Mouse (Mus musculus) kidney, embryonic 16.5 days (tissue): Measurements from ENCODE around the gene Olfr220. TPM values are rescaled to one million over a fixed set of nuclear protein-coding genes. Genes with fewer than 3 reads are reported as not detected.
A peak's percentile ranks its signal among the peaks of the same experiment; 100 is the strongest.

Experiments used
- ATAC-seq: fragments of 200-750 bp; cut with Nextera tagmentation; 2 replicates; pipeline ENCODE4 v1.8.0; 2017; ENCODE audit warnings: moderate TSS enrichment; ENCODE audit not compliant: low FRiP score, low TSS enrichment
- H3K27ac ChIP-seq: fragments of 300-500 bp; sonication (generic); 2 replicates; pipeline ENCODE4 v1.5.1; 2014; ENCODE audit warnings: low read length
- H3K27me3 ChIP-seq: fragments of 300-500 bp; sonication (generic); 2 replicates; pipeline ENCODE4 v1.6.1; 2014; ENCODE audit warnings: low read length, control low read depth, mixed read lengths; ENCODE audit not compliant: insufficient read depth
- H3K36me3 ChIP-seq: fragments of 300-500 bp; sonication (generic); 2 replicates; pipeline ENCODE4 v1.6.1; 2014; ENCODE audit warnings: low read length, control low read depth, mixed read lengths; ENCODE audit not compliant: insufficient read depth
- H3K4me1 ChIP-seq: fragments of 300-500 bp; sonication (generic); 2 replicates; pipeline ENCODE4 v1.6.1; 2014; ENCODE audit warnings: low read length, control low read depth, mixed read lengths; ENCODE audit not compliant: insufficient read depth
- H3K4me2 ChIP-seq: fragments of 300-500 bp; sonication (generic); replicated peaks from 2 replicates; pipeline ENCODE4 v1.6.1; 2014; ENCODE audit warnings: low read depth, low read length
- H3K4me3 ChIP-seq: fragments of 300-500 bp; sonication (generic); 2 replicates; pipeline ENCODE4 v1.5.1; 2014; ENCODE audit warnings: mild to moderate bottlenecking, low read length
- H3K9ac ChIP-seq: fragments of 300-500 bp; sonication (generic); replicated peaks from 2 replicates; pipeline ENCODE4 v1.6.1; 2014; ENCODE audit warnings: low read length
- H3K9me3 ChIP-seq: fragments of 300-500 bp; sonication (generic); 2 replicates; pipeline ENCODE4 v1.6.1; 2016; ENCODE audit warnings: low read length, control low read depth
- WGBS: fragments of 180-500 bp; shearing (Covaris S2); extraction: QIAGEN DNeasy Blood & Tissue Kit; methylation state at CpG from one replicate; pipeline ENCODE4 v1.1.7; 2014; 5-methylcytosine and 5-hydroxymethylcytosine counted together
- polyA plus RNA-seq: library from polyadenylated mRNA; unstranded; fragments of >200 nt; fragmentation: Nextera tagmentation; extraction: Ambion mirVana; gene quantifications from 2 replicates; pipeline ENCODE4 v1.2.1, GENCODE M21; 2015

Gene Olfr220
- polyA plus RNA-seq, 1 experiment from 2014 or later = not detected

DNA sequence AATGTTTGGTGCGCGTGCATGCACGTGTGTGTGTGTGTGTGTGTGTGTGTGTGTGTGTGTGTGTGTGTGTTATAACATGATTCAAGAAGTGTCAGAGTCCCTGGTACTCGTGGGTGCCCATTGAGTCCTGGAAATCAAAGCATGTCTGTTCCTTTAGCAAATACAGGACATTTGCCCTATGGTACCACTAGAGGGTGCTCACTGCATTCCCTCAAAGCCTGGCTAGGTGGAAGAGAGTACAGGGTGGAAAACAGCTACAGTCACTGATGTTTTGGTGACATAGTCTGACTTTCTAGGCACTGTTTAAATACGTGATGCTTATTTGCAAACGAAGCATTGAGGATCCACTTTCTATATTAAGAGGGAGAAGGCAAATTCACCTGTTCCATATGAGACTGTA lies 27.9 kb downstream of the Olfr220 start:
- no peak overlapping the region for H3K4me3 ChIP-seq
- H3K36me3 ChIP-seq = no peaks in the 10 kb centered on the region
- H3K9me3 ChIP-seq = no peaks in the 10 kb centered on the region
- 9% methylated on average over 6 of the region's 6 CpGs for WGBS
- H3K4me2 ChIP-seq = no peak overlapping the region
- H3K4me1 ChIP-seq = no peaks in the 10 kb centered on the region
- no peaks in the 10 kb centered on the region for H3K27me3 ChIP-seq
- ATAC-seq = peak; percentile 69; the same call in 1 of the 2 replicates
- no peak overlapping the region for H3K27ac ChIP-seq
- H3K9ac ChIP-seq = no peak overlapping the region

DNA sequence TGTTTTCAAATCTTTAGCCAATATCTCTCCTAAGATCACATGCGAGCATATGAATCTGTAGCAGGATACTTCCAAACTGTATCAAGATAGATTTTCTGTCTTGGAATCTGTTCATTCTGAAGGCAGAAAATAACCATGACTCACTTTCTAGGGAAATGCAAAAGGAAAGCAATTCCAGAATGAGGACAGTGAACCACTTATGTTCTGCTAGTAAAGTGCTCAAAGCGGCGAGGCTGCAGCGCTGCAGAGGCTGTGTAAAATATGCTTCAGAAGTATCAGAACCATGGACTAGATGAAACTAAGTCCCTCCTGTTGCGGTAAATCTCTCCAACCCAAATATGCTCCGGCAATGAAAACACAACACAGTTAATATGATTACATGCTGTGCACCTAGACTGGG lies 40.7 kb downstream of the Olfr220 start:
- H3K36me3 ChIP-seq = no peaks in the 10 kb centered on the region
- no peaks in the 10 kb centered on the region for H3K4me1 ChIP-seq
- H3K4me3 ChIP-seq = no peak overlapping the region
- 90% methylated on average over 6 of the region's 6 CpGs for WGBS
- no peak overlapping the region for H3K4me2 ChIP-seq
- no peak overlapping the region for H3K27ac ChIP-seq
- no peak overlapping the region for H3K9ac ChIP-seq
- no peaks in the 10 kb centered on the region for H3K9me3 ChIP-seq
- H3K27me3 ChIP-seq = no peaks in the 10 kb centered on the region
- ATAC-seq = no peak

DNA sequence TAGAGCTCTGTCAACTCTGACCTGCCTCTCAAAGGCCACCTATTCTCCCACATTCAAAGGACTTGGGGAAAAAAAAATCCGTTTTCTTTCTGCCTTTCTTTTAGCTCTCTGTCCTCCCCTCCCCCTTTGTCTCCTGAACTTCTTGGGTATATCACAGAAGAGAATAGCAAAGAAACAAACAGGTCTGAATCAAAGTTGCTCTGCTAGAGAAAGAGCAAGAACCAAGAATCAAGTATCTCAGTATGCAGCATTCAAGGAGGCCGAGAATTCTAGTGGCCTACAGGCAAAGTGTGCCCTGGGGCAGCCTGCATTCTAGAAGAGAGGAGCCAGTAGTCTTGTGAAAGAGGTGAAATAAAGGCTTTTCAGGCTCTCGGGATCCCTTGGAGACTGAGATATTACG lies 58.2 kb downstream of the Olfr220 start:
- Histone ChIP-seq H3K9me3 (no peaks in the 10 kb centered on the region), H3K36me3 (no peaks in the 10 kb centered on the region), H3K27ac (no peak overlapping the region), H3K4me3 (no peak overlapping the region), H3K4me1 (peaks cover 17% of the 10 kb centered on the region), H3K9ac (no peak overlapping the region), H3K4me2 (no peak overlapping the region), H3K27me3 (peaks cover 16% of the 10 kb centered on the region)
- 55% methylated on average over 4 of the region's 4 CpGs for WGBS
- no peak for ATAC-seq

Other genes with a start within 250 kb of the Olfr220 start
- not detected in 2 replicates for gene Olfr419, start 190.0 kb upstream of the Olfr220 start, polyA plus RNA-seq
- not detected in 2 replicates for gene Mptx1, start 111.6 kb upstream of the Olfr220 start, polyA plus RNA-seq
- not detected in 2 replicates for gene Olfr417, start 77.0 kb upstream of the Olfr220 start, polyA plus RNA-seq
- gene Olfr248, start 51.0 kb upstream of the Olfr220 start, polyA plus RNA-seq = not detected in 2 replicates
- gene Olfr414, start 18.0 kb upstream of the Olfr220 start, polyA plus RNA-seq = not detected in 2 replicates
- 0.47 and 0.59 TPM in 2 replicates for gene Fmn2, start 59.7 kb downstream of the Olfr220 start, polyA plus RNA-seq